In the genomic region with DNA sequence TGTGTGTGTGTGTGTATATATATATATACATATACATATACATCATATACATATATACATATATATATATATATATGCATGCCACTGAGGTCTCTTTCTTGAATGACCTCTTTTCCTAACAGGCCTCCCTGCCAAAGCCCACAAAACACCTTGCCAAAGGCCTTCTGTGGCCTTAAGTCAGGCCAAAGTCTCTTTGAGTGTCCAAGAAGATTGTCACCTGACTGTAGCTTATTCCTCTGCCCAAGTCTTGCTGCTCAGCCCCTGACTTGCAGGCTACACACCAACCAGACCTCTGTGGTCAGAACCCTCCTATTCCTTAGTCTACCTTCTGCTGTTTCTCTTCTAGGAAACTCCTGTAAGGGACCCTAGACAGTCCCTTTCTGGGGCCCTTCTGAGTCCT, we compare ENCODE assay signal across 24 mouse cellular contexts.
"Had no signal": no experiment of that assay in that cellular context is flagged by ENCODE, and none has a peak within 500 bp of the region (broad histone marks: within the 10 kb centered on the region; RNA-seq: fewer than 3 reads in every experiment).

No protein-coding gene starts in this region.

- H3K4me1 ChIP-seq: heart, embryonic 13.5 days; heart, embryonic 15.5 days; hindbrain, embryonic 13.5 days; hindbrain, embryonic 15.5 days; liver, embryonic 13.5 days; liver, embryonic 15.5 days had no signal

- H3K36me3 ChIP-seq: heart, embryonic 13.5 days; heart, embryonic 15.5 days; hindbrain, embryonic 13.5 days; hindbrain, embryonic 15.5 days; limb, embryonic 10.5 days; limb, embryonic 12.5 days; liver, embryonic 13.5 days; liver, embryonic 15.5 days had no signal

- ATAC-seq: forebrain, postnatal 0 days; hindbrain, postnatal 0 days; intestine, embryonic 16.5 days; liver, postnatal 0 days had no signal

- H3K4me3 ChIP-seq: heart, adult 2 months; heart, embryonic 13.5 days; heart, embryonic 15.5 days; hindbrain, embryonic 13.5 days; hindbrain, embryonic 15.5 days; layer of hippocampus, adult 2 months; left cerebral cortex, adult 2 months; limb, embryonic 10.5 days; limb, embryonic 12.5 days; liver, embryonic 13.5 days; liver, embryonic 15.5 days had no signal

- H3K27me3 ChIP-seq: heart, embryonic 13.5 days; heart, embryonic 15.5 days; hindbrain, embryonic 13.5 days; hindbrain, embryonic 15.5 days; liver, embryonic 13.5 days; liver, embryonic 15.5 days had no signal

- H3K9me3 ChIP-seq: heart, embryonic 13.5 days; heart, embryonic 15.5 days; hindbrain, embryonic 13.5 days; hindbrain, embryonic 15.5 days; limb, embryonic 10.5 days; limb, embryonic 12.5 days; liver, embryonic 13.5 days; liver, embryonic 15.5 days had no signal

- H3K27ac ChIP-seq: heart, adult 2 months; heart, embryonic 13.5 days; heart, embryonic 15.5 days; hindbrain, embryonic 13.5 days; hindbrain, embryonic 15.5 days; hindbrain, postnatal 0 days; kidney, postnatal 0 days; layer of hippocampus, adult 2 months; left cerebral cortex, adult 2 months; limb, embryonic 10.5 days; limb, embryonic 12.5 days; liver, embryonic 13.5 days; liver, embryonic 15.5 days had no signal

- H3K4me2 ChIP-seq: heart, embryonic 11.5 days; heart, embryonic 13.5 days; heart, embryonic 15.5 days; hindbrain, embryonic 13.5 days; hindbrain, embryonic 15.5 days; limb, embryonic 12.5 days; liver, embryonic 11.5 days; liver, embryonic 13.5 days; liver, embryonic 15.5 days had no signal

- H3K9ac ChIP-seq: forebrain, postnatal 0 days; heart, embryonic 13.5 days; heart, embryonic 15.5 days; hindbrain, embryonic 13.5 days; hindbrain, embryonic 15.5 days; limb, embryonic 12.5 days; liver, embryonic 13.5 days; liver, embryonic 15.5 days; liver, postnatal 0 days had no signal

- DNase-seq: forebrain, postnatal 0 days; gastrocnemius, postnatal 14 days; gastrocnemius, postnatal 36 days; heart, adult 11 months; heart, adult 2 months; heart, postnatal 14 days; heart, postnatal 36 days; liver; liver, embryonic 13.5 days; liver, postnatal 0 days had no signal
